Mouse (Mus musculus): ENCODE measurements around the gene Amotl1. TPM values are rescaled to one million over a fixed set of nuclear protein-coding genes. Genes with fewer than 3 reads are reported as not detected.

The Amotl1 gene
- total RNA-seq, 2 experiments from 2014 or later, result 11.8 to 15.8 TPM

DNA sequence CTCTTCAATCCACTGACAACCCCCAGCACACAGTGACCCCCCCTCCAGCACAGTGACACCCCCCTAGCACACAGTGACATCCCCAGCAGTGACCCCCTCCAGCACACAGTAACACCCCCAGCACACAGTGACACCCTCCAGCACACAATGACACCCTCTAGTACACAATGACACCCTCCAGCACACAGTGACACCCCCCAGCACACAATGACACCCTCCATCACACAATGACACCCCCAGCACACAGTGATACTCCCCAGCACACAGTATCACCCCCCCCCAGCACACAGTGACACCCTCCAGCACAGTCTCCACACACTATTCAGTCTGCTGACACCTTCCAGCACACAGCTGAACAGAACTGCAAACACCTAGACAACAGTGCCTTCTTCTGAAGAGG, 32.3 kb downstream of the Amotl1 start:
- Histone ChIP-seq H3K4me3 (no peak overlapping the region), H3K27ac (no peak overlapping the region)
- TF ChIP-seq CTCF (conservative IDR thresholded peaks at IDR 0.05), result no peak
- no peak for DNase-seq (ENCODE audit: low spot score in 2 of 2)

DNA sequence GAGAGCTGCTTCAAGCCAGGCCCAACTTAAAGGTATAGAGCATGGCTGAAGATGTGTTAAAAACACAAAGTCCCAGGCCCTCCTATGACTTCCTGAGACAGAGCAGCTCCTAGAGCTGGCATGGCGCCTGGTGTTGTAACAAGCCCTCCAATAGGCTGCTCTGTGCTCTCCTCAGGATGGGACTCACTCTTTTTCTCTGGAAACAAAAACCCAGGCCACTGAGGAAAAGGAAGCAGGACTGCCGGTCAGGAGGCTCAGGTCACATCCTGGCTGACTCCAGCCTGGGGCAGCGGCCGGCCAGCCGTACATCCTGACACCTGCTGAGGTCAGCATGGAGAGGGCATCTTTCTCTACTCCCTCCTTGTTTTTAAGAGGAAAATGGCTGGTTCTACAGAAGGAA, 36.3 kb downstream of the Amotl1 start:
- DNase-seq (ENCODE audit: low spot score in 2 of 2), result no peak
- no peak overlapping the region for H3K27ac ChIP-seq
- no peak for TF ChIP-seq CTCF (conservative IDR thresholded peaks at IDR 0.05)
- no peak overlapping the region for H3K4me3 ChIP-seq

DNA sequence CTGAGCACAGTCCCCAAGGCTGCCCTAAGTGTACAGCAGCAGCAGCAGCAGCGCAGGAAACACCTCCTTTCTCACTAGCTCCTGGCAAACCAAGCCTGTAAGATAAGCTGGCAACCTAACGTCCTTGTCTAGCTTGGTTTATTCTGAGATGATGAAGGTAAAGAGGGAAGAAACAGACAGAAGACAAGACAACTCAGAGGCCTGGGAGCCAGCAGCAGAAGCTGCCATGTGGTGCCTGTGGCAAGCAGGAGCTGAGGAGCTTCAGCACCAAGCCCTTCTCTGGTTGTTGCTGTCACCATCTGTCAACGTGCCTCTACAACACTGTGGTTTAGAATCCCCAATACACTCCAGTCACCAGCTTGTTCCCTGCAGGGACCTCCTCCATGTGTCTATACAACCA, 37.4 kb downstream of the Amotl1 start:
- DNase-seq (ENCODE audit: low spot score in 2 of 2), result peak in 1 of 2 experiments; percentile 33
- TF ChIP-seq CTCF (conservative IDR thresholded peaks at IDR 0.05), result no peak
- peak overlapping the region; percentile 33; the same call in 1 of the 2 replicates for H3K27ac ChIP-seq
- no peak overlapping the region for H3K4me3 ChIP-seq

DNA sequence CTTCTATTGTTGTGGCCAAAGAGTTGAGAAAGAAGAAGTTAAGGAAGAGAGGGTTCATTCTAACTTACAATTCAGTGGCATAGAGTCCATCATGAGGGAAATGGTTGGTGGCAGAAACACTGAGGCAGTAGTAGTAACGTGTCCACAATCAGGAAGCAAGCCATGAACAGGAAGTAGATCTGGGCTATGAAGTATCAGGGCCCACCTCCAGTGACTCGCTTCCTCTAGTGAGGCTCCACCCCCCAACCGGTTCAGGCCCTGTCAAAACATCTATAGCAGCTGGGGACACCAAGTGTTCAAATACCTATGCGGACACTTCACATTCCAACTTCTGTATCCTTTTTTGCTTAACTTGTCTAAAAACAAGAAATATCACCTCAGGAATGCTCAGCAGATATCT, 38.9 kb downstream of the Amotl1 start:
- TF ChIP-seq CTCF (conservative IDR thresholded peaks at IDR 0.05), result no peak
- Histone ChIP-seq H3K27ac (no peak overlapping the region), H3K4me3 (no peak overlapping the region)
- no peak for DNase-seq (ENCODE audit: low spot score in 2 of 2)

DNA sequence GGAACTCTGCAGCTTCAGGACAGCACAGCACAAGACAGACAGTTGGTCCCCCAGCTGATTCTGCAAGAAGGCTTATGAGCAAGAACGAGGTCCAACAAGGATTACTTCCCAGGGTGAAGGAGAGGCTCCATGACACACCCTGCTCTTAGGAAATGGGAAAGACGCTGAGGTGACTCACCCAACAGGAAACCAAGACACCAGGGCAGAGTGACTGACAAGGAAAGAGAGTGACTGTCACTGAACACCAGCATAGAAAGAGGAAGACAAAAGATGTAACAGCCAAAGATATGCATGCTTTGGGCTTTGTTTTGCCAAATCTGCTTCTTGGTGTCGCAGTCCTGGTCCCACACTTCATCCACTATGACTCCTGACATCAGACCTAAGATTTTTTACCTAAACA, 40.5 kb downstream of the Amotl1 start:
- TF ChIP-seq CTCF (conservative IDR thresholded peaks at IDR 0.05), result no peak
- no peak for DNase-seq (ENCODE audit: low spot score in 2 of 2)
- no peak overlapping the region for H3K4me3 ChIP-seq
- H3K27ac ChIP-seq, result no peak overlapping the region

DNA sequence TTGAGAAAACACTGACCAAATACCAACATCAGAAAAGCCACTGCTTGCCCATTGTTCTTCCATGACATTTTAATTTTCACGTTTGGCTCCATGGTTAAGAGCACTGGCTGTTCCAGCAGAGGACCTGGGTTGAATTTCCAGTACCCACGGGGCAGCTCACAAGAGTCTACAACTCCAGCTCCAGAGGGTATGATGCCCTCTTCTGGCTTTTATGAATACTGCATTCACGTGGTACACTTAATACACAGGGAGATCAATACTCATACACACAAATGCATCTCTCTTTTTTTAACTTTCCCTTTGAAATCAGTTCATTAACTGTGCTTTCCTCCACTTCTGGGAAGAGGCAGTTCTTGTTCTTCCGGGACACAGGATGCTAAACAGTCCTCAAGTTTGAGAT, 41.4 kb downstream of the Amotl1 start:
- TF ChIP-seq CTCF (conservative IDR thresholded peaks at IDR 0.05), result peak; percentile 40
- DNase-seq (ENCODE audit: low spot score in 2 of 2), result no peak
- Histone ChIP-seq H3K27ac (no peak overlapping the region), H3K4me3 (no peak overlapping the region)

DNA sequence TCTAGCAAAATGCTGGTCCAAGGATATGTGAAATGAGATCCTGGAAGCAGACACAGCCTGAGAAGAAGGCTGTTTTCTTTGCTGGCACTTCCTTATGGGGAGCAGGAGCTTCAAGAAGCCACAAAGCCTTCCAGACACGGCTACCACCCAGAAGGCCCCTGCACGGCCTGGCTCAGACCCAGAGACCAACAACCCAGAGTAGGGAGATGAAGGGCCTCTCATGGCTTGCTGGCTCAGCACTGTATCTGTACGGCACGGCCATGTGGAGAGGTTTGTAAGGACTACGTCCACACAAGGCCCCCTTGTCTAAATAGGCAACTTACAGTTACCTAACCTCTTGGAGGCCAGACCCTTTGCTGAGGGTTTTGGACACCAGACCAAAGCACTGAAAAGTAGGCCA, 45.1 kb downstream of the Amotl1 start:
- no peak for DNase-seq (ENCODE audit: low spot score in 2 of 2)
- Histone ChIP-seq H3K27ac (no peak overlapping the region), H3K4me3 (no peak overlapping the region)
- TF ChIP-seq CTCF (conservative IDR thresholded peaks at IDR 0.05), result no peak

DNA sequence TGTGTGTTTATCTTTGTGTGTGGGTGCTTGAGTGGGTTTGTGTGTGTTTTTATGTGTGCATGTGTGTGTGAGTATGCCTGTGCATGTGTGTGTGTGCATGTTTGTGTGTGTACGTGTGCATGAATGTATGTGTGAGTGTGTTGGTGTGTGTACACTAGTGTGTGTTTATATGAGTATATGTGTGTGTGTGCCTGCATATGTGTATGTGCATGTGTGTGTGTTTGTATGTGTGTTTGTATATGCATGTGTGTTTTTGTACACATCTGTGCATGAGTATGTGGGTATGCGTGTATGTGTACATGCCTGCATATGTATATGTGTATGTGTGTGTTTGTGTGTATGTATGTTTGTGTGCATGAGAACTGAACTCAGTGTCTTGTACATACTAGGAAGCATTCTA, 46.7 kb downstream of the Amotl1 start:
- no peak for DNase-seq (ENCODE audit: low spot score in 2 of 2)
- Histone ChIP-seq H3K4me3 (no peak overlapping the region), H3K27ac (no peak overlapping the region)
- TF ChIP-seq CTCF (conservative IDR thresholded peaks at IDR 0.05), result no peak

DNA sequence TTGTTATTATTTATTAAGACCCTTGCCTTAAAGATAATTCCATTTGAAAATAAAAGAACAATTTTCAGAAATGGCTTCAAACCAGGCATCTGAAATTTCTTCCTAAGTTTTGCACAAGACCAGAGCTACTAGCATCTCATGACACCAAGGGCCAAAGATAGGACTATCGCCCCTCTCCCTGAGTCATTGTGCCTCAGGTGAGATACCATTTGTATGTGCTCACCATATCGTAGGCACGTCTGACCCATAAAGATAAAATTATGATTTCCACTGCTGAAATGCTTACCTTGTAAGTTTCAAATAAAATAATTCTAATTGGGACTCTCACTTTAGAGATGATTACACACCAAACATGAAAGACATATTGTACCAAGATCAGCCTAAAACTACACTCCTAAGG, 47.4 kb downstream of the Amotl1 start:
- Histone ChIP-seq H3K4me3 (no peak overlapping the region), H3K27ac (no peak overlapping the region)
- TF ChIP-seq CTCF (conservative IDR thresholded peaks at IDR 0.05), result no peak
- DNase-seq (ENCODE audit: low spot score in 2 of 2), result no peak

DNA sequence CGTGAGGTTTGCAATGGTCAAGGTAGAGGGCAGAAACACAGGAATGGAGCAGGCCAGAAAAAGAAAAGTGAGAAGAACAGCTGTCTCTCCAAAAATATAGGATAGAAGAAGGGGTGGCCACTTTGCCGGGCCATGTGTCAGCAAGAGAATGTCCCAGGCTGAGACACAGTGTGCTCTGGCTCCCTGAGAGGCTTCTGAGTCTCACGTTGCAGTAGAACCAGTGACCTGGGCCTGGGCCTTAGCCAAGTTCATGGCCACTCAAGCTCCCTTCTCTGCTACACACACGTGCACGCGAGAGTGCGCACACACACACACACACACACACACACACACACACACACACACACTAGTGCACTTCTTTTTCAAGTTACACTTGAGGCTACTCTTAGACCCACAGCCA, 48.0 kb downstream of the Amotl1 start:
- Histone ChIP-seq H3K4me3 (no peak overlapping the region), H3K27ac (no peak overlapping the region)
- no peak for DNase-seq (ENCODE audit: low spot score in 2 of 2)
- no peak for TF ChIP-seq CTCF (conservative IDR thresholded peaks at IDR 0.05)

DNA sequence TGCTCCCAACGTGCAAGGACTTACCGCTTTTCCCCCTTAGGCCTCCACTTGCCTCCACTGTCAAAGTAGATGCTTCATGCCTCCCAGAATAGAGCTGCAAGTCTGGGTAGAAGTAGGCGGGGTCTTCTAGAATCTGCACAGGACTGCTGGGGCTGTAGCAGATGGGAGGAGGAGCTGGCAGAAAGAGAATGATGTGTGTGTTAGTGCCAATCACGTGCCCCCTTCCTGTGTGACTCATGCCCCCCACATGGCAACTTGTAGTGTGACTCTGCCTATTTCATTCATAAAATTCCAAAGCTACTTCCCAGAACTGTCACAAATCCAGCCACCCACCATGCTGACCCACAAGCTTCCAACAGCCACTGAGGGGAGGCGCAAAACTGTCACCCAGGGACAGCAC, 48.4 kb downstream of the Amotl1 start:
- H3K27ac ChIP-seq, result no peak overlapping the region
- TF ChIP-seq CTCF (conservative IDR thresholded peaks at IDR 0.05), result no peak
- peak; percentile 61 to 73 for DNase-seq (ENCODE audit: low spot score in 2 of 2)

DNA sequence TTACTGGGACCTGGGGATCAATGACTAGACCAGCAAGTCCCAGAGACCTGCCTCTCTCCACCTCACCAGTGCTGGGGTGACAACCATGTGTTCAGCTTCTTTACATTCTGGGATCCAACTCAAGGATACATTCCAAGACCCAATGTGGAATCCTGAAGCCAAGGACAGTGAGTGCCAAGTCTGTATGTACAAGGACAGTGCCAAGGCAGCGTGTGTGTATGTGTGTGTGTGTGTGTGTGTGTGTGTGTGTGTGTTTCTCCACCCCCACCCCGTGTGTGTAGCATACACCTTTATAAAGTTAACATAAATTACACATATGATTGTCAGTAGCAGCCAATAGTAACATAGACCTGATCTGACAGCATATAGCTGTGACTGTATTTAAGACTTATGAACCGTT, 49.0 kb downstream of the Amotl1 start:
- no peak overlapping the region for H3K4me3 ChIP-seq
- DNase-seq (ENCODE audit: low spot score in 2 of 2), result no peak
- no peak overlapping the region for H3K27ac ChIP-seq
- TF ChIP-seq CTCF (conservative IDR thresholded peaks at IDR 0.05), result no peak

More for the DNA sequence above, 48.4 kb downstream of the Amotl1 start:
- no peak overlapping the region for H3K4me3 ChIP-seq

DNA sequence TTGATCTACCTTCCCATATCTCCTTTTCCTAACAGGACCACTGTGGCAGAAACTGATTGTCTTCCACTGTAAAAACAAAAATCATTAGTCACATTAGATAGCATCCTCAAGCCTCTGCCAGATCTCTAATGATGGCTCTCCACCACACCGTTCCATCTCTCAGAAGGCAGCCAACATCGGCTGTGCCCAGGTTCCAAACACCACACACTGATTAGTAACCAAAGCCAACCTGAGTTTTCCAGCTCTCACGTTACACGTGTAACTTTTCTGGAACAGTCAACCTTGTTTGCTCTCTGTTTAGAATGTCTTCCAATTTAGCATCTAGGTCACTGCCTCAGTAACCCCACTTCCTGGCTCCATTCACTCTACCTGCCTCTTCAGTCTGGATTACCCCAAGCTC, 51.0 kb downstream of the Amotl1 start:
- Histone ChIP-seq H3K27ac (no peak overlapping the region), H3K4me3 (no peak overlapping the region)
- TF ChIP-seq CTCF (conservative IDR thresholded peaks at IDR 0.05), result no peak
- DNase-seq (ENCODE audit: low spot score in 2 of 2), result no peak

DNA sequence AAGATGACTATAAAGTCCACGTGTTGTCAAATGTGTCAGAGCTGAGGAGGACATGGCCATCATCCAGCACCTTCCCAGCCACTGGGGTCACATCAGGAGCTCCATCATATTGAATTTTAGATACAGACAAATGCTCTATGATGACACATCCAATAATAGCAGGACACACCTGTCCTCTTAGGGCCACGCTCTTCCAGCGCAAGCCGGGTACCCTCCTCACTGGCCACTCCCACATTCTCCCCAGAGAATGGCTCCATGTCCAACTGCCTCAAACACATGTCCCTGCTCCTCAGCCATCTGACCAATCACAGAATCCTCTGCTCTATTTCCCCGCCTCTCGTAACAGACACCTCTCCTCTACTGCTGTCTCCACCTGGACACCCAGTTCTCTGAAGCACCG, 54.2 kb downstream of the Amotl1 start:
- H3K4me3 ChIP-seq, result no peak overlapping the region

DNA sequence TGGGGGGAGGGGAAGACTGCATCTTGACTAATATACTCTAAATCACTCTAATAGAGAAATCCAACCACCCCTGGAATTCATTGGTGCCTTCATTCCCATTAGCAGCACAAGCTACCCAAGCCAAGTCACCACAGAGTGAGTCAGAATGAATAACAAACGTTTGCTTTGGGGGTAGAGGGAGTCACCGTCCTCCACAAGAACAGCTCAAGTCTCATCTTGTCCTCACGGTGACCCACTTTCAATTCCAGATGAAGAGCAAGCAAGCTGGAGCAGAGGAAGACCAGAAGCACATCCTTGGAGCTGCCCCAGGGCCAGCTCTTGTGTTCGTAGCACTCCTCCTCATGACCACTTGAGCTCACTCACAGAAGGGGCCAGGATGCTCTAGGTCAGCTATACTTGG, 56.2 kb downstream of the Amotl1 start:
- no peak for DNase-seq (ENCODE audit: low spot score in 2 of 2)
- Histone ChIP-seq H3K27ac (no peak overlapping the region), H3K4me3 (no peak overlapping the region)
- no peak for TF ChIP-seq CTCF (conservative IDR thresholded peaks at IDR 0.05)

More for the DNA sequence above, 54.2 kb downstream of the Amotl1 start:
- TF ChIP-seq CTCF (conservative IDR thresholded peaks at IDR 0.05), result no peak
- DNase-seq (ENCODE audit: low spot score in 2 of 2), result no peak
- no peak overlapping the region for H3K27ac ChIP-seq
